Mouse (Mus musculus): ENCODE results near the gene Stam.
"Not testable (repeated sequence)": the region's sequence is repeated elsewhere in the genome, so short reads cannot be mapped to it uniquely, and the experiment has no call there.

Stam gene

DNA sequence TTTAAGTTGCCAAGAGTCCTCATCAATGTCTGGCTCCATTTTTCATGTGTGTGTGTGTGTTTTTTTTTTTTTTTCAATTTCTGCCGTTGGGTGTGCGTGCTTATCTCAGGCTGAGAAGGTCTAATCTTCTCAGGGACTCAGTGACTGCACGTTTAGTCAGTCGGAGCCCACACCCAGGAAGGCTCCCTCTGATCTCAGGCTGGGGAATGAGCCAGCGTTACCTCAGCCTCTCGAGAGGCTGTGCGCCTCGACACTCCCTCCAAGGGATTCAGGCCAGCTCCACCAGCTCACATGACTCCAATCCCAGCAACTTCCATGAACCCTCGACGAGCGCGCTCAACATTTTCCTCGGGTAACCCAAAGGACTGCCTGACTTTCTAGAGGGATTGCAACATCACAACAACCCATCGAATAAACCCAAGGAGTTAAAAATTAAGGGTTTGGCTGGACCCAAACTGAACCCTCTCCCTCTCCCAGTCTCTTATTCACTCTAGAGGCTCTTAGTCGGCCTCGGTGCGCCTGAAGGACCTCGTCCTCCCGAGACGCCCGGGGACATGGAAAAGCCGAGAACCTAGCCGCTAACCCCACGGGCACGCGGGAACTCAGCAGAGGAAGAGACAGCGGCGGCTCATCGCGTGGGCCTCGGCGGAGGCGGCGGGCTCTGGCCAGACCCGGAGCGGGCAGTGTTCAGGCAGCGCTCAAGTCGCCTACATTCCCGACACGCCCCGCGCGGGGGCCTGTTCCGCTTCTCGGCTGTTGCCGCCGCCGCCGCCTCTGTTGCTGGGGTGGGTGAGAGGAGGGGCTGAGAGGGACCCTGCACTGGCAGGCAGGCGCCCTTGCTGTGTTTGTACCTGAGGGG lies at the start of gene Stam:
Stam (plus strand) TSS at position 737 of the 859 bp plus-strand sequence.
- peak; percentile 88 for DNase-seq (ENCODE audit: low spot score)

DNA sequence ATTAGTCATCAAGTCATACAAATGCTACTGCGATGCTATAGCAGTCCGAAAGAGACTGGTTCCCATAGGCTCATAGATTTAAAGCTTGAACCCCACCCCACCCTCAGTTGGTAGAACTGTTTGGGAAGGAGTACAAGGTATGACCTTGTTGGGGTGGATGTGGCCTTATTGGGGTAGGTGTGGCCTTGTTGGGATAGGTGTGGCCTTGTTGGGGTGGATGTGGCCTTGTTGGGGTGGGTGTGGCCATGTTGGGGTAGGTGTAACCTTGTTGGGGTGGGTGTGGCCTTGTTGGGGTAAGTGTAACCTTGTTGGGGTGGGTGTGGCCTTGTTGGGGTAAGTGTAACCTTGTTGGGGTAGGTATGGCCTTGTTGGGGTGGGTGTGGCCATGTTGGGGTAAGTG lies 32.6 kb upstream of the Stam start:
- DNase-seq (ENCODE audit: low spot score): no peak

DNA sequence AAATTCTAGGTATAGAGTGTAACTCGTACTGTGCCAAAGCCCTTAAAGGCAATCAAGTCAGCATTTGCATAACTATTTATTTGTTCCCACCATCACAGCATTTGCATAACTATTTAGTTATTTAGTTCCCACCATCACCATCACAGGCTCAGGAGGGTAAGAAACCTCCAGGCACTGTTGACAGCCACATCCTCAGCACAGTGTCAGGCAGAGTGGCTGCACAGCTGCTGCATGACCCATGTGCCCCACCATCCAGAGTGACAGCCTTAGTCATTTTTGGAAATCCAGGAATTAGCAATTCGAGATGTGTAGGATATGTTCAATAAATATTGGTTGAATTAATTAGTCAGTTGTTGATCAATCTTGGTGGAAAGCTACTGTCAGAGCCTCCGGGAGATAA lies 30.9 kb upstream of the Stam start:
- no peak for DNase-seq (ENCODE audit: low spot score)

DNA sequence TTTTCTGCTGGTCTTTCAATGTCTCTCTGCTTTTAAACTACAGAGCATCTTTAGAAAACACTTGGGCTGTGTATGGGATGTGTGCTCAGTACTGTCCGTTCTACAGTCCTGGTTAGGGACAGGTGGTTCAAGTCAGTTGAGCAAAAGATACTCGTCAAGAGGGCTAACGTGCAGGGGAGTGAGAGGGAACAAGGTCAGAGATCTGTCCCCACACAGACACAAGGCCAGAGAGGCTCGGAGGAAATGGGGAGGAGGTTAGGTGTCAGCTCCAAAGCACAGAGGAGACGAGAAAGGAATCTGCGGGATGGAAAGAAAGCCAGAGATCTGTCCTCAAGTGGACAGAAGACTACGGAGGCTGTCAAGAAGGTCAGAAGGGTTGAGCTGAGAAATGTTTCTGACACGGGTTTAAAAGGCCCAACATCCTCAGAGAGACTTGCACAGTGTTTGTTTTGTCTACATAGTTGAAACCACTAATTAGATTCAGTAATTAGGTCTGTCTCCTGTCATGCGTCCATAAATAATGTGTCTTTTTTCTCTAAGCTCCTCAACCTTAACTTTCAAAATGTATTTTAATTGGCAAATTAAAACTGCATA lies 30.2 kb upstream of the Stam start:
- no peak for DNase-seq (ENCODE audit: low spot score)

DNA sequence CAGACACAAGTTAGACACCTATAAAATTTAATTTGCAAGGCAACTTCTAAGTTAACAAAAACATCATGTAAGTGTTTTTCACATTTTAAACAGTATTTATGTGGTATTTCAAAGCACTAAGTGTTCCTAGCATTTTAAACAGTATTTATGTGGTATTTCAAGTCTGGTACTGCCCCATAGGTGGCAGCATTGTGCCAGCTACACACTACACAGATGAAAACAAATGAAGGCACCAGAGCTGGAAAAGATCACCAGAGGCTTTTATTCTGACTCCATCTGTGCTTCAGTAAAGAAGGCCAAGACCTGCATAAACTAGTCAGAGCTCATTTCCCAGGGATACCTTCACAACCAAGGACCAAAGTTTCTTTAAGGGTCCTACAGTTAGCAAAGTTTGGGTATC lies 25.5 kb upstream of the Stam start:
- peak; percentile 87 for DNase-seq (ENCODE audit: low spot score)

DNA sequence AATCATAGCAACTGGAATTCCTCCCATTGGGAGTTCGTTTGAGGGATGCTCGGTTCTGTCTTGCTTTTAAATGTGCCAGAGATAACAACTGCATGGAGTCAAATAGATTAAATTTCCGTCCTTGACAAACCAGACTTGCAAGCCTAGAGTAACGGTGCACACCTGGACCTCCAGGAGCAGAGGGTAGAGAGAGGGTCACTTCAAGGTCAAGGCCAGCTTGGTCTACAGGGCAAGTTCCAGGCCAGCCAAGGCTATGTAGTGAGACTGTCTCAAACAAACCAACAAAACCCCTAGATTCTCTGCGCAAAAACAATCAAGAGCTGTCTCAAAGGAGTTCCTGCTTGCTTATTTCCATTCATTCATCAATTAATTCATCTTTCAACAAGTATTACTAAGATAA lies 25.1 kb upstream of the Stam start:
- no peak for DNase-seq (ENCODE audit: low spot score)

DNA sequence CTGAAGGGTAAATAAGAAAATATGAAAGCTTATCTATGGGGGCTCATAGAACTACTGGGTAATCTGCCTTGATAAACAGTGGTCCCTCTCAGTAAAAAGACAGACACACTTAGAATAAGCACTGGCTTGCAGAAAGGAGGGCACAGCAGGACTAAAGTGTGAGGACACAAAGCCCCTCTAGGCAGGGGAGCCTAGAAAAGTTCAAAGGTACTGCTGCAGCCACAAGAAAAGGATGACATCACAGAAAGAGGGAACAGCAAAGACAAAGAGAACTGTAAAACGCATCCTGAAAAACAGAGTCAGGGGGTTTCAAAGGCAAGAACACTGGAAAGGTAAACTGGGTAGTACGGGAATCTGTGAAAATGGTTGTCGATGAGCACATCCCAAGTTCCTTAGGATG lies 20.3 kb upstream of the Stam start:
- DNase-seq (ENCODE audit: low spot score): no peak

DNA sequence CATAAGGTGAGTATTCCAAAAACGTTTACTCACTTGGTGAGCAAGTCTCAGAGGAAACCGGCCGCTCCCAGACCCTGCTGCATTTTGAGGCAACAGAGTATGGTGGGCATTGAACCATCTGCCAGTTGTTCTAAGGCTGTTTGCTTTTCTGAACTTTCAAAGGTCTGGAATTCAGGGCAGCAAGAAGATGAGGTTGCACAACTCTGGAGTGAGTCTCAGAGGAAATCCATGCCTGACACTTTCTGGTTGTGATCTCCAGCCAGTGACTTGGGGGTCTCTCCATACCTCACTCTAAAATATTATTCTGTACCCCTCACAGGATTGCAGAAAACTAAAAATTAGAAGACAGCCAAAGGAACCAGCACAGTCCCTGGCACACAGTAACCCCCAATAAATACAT lies 19.7 kb upstream of the Stam start:
- no peak for DNase-seq (ENCODE audit: low spot score)

DNA sequence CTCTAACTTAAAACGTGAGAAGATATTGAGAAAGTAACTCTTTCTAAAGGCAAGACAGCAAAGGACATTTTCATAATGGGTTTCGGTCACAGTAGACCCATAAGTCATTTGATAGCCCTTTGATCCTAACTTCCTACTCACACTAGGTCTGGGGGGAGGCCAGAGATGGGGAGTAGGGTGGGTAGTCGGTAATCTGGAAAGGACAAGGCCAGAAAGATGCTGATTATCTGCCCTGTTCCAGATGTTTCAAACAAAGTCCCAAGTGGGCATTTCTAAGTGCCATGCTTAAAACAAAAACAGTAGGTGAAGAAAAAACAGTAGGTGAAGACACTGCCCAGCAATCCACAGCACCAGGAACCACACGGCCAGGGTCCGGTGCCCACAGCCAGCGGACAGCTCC lies 19.2 kb upstream of the Stam start:
- no peak for DNase-seq (ENCODE audit: low spot score)

DNA sequence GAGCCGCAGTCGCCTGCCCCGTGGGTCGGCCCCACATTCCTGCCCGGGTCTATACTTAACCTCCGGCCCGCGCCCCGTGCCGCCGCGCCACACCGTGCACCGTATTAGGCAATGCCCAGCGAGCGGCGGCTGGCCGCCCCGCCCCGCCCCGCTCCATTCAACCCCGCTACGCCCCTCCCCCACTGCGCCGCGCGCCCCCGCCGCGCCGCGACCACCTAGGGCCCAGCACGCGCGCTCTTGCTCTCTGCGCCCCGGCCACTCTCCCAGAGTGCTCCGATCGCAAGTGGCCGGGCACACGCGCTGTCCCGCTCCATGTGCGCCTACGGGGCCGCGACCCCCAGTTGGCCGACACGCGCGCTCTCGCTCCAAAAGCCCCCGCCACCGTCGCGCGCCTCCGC lies 18.7 kb upstream of the Stam start:
- DNase-seq (ENCODE audit: low spot score): no peak

DNA sequence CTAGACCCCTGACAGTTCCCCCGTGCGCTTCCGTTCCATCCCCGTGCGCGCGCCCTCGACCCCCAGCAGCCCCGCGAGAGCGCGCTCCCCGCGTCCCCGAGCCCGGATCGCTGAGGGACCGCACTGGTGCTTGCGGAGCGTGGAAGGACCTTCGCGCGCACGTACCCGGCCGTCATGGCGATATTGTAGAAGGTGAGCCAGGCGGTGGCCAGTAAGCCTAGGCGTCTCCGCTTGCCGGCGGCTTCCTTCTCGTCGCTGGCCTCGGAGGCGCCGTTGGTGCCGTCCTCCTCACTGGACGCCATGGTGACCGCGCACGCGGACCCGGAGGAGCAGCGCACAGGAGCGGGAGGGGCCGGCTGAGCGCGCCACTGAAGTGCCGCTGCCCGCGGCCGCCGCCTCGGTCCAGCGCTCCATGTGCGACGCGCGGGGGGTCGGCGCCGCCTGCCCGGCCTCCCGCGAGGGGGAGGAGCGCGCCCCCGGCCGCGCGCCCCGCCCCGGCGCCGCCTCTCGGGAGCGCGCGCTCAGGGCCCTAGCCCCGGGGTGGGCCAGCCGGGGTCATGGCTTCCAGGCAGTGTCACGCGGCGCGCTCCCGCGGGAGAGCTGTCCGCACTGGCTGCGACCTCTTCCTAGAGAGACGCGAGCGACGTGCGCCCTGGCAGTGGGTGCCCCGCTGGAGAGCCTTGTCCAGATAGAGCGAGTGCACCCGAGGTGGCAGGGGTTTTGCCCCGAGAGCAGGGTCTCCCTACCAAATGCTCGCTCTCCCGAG lies 18.1 kb upstream of the Stam start, which contains the start of gene Hacd1:
Hacd1 (minus strand) TSS at position 570 of the 766 bp plus-strand sequence.
- DNase-seq (ENCODE audit: low spot score): no peak

DNA sequence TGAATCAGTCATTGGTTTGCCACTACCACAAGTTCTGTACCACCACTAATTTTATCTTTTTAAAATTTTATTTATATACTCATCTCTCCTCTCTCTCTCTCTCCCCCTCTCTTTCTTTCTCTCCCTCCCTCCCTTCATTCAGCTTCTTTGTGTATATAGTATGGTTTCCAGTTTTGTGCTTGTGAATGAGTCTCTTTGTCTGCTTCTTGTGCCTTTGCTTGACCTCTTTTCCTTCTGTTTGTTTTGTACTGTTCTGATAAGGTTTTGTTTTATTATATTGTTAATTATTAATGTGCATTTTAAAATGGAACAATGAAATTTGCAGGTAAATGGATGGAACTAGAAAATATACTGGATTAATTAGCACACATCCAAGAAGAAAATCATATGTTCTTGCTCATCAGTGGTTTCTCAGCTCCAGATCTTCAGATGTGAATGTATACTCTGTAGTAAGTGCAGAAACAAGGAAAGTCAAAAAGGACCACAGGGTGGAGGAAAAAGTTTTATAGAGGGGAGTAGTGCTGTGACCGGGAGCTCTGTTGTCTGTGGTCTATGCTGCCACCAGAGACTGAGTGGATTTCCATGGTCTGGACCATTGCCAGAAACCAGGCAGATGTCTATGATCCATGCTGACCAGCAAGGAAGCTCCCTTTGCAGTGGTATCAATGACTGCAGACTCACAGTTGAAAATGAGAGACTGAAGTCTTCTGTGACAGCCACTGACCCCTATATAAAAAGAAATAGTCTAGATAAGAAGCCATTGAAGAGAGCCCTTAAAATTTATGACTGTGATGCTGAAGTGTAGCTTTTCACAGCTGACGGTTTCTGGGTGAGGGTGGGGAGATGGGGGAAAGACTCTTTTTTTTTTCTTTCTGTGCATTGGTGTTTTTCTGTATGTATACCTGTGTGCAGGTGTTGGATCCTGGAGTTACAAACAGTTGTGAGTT lies 7.9 kb upstream of the Stam start:
- no peak for DNase-seq (ENCODE audit: low spot score)

DNA sequence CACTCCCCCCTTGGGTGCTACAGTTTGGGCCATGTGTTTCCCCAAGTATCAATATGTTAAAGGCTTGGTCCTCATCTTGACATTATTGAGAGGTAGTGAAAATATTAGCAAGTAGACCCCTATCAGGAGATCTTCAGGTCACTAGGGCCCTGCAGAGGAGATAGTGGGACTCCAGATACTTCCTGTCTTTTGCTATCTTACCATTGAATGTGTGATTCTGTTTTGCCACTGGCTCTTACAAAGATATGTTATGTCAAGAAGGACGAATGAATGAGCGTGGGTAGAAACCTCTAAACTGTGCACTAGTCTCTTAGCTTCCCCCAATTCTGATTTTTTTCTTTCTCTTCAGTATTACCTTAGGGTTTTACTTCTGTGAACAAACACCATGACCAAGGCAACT lies 4.9 kb upstream of the Stam start:
- DNase-seq (ENCODE audit: low spot score): no peak

DNA sequence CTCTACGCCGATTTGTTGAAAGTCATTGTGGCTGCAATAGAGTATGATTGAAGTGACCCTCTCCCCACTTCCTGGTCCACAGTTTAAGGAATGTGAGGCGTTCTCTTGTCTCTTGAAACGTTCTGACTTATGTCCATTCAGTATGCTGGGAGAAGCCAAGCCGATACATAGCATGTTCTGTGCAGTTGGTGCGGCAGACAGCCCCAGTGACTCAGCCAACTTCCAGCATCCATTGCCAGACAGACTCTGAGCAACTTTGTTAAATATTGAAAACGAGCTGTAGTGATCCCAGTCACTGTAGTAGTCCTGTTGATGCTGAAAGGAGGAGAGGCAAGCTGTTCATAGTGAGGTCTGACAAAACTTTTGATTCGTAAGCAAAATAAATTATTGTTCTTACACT lies 3.4 kb upstream of the Stam start:
- no peak for DNase-seq (ENCODE audit: low spot score)

DNA sequence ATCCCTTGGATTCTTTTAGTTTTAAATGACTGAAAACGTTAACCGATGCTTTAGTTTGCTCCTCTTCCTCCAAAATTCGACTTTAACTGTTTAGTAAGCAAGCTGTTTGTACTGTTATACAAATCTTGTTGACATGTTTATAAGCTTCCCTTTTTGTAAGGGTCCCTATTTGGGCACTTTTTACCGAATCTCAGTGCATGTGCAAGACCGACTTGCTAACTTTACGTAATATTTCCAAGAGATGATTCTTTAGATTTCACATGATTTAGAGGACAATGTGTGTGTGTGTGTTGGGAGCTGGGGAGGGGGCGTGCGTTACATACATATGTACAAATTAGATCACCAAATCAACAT lies 913 bp upstream of the Stam start:
- no peak for DNase-seq (ENCODE audit: low spot score)

DNA sequence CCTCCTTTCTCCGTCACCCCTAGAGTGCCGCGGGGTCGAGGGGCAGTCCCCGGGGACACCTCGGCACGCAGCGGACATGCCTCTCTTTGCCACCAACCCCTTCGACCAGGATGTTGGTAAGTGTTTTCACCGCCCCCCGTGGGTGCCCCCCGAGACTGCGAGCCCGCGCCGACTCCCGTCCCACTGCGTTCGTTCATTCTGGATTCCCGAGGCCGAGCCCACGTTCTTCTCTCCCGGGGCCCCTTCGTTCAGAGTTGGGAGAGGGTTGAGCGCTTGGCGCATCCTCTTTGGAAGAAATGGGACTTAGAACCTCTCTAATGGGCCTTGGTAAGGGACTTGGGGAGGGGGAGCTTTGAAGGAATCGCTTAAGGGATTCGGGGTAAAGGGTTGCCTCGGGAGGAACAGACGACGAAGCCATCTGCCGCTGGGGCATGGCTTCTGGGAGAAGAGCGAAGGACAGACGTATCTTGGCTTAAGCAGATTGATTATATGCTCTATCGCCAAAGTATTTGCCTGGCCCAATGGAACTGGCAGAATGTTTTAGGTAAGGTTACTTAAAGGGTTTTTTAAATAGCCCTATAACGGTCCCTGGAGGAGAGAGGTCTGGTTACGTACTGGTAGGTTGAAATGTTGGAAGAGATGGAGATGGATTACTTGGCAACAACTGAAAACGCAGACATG lies 463 bp downstream of the Stam start:
- DNase-seq (ENCODE audit: low spot score): no peak

DNA sequence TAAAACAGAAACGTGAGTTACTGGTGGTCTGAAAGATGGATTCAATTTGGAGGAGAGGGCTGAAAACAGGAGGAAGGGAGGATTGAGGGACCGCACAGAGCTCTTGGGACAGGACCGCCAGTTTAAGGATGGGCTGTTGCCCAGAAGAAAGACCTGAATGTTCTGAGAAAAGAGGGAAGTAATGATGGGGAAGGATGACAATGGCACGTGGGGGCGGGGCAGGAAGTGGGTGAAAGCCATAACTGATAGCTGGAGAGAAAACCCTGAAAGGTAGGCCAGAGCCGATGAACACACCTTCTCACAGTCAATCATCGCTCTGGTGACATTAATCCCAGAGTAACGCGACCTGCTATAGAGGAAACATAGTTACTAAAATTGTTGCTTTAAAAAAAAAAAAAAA lies 4.6 kb downstream of the Stam start:
- DNase-seq (ENCODE audit: low spot score): not testable (repeated sequence)

DNA sequence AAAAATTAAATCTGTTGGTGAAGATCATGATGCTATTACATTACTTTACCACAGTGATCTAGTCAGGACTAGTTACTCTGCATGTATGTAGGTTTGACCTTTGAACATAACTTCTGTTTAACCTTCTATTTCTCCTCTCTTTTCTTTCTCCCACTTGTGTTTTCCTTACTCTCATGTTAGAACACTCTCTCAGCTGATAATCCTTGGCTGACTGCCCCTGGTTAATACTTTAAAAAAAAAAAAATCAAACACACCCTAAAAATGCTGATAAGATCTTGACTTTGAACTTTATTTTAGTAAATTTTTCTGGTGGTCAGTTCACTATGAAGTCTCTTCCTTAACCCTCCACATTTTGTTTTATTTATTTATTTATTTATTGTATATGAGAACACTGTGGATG lies 26.6 kb downstream of the Stam start:
- DNase-seq (ENCODE audit: low spot score): no peak

DNA sequence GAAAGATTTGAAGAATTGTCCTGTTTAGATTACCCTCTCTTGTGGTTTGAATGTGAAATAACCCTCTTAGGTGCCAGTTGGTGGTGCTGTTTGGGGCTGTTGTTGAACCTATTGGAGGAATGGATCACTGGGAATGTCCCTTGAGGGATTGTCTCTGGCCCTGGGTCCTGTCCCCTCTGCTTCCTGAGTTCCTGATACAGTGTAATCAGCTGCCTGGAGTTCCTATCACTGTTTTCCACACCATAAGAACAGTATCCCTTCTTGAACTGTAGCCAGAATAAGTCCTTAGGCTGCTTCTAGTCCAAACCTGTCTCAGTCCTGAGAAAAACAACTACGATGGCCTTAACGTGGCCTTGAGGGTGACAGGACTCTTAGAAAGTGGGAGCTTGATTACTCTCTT lies 28.7 kb downstream of the Stam start:
- no peak for DNase-seq (ENCODE audit: low spot score)

DNA sequence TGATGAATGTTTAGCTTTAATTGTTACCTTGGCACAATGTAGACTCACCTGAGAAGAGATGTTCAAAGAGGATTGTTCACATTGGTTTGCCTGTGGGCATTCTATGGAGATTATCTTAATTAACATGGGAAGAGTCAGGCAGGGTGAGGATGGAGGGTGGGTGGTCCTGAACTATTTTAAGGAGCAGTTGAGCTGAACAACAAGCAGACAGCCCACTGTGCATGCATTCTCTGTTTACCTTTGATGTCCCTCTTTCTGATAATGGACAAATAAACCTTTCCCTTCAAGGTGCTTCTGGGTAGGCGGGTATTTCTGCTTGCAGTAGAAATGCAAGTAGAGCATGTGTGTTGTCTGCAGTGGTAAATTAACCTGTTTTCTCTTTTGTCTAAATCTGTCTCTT lies 30.0 kb downstream of the Stam start:
- DNase-seq (ENCODE audit: low spot score): no peak

DNA sequence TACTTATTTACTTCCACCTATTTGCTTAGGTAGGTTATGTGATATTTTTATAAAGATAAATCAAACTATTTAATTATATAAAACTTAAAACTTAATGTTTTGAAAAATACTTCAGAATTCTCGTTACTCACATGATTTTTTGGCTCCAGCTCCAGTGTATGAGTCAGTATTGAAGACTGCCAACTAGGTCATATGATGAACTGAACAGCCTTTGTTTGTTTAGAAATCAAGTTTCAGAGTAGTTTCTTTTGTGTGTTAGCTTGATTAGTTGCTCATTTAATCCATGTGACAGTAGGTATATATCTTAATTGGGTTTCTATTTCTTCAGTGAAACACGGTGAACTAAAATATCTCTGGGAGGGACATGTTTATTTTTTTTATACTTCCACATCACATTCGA lies 33.8 kb downstream of the Stam start:
- no peak for DNase-seq (ENCODE audit: low spot score)

All from layer of hippocampus, adult 9-10 months (tissue).